Mouse (Mus musculus): Measurements from ENCODE around the gene Hoxb5.

GRCm38 (mm10) chr11:96270996-96271540 lies 32.1 kb upstream of the Hoxb5 start, which contains the start of gene Hoxb9:
- TF ChIP-seq CTCF (IDR thresholded peaks at IDR 0.05; ENCODE audit: control insufficient read depth, insufficient read depth, low read length): no peak
- no peak for TF ChIP-seq POLR2A (IDR thresholded peaks at IDR 0.05; ENCODE audit: borderline replicate concordance, control insufficient read depth, low read depth, low read length)

Data from bone marrow, adult 2 months (tissue).